Mouse (Mus musculus) embryo, embryonic 11.5 days (tissue): ENCODE measurements at regions not wholly inside any gene's neighbourhood (a gene's known extent, or its start where the extent isn't known, plus 50 kb on each side); places are given as distances from the start of the nearest gene placed in this dataset.
"Not testable (repeated sequence)": the region's sequence is repeated elsewhere in the genome, so short reads cannot be mapped to it uniquely, and the experiment has no call there.

ENCODE experiments used
- DNase-seq: peaks from one replicate; pipeline ENCODE4 v3.0.0-alpha.2; 2012; ENCODE audit warnings: low read depth, low spot score

- DNase-seq, result no peak
These were observed 263.0 kb upstream of the Nfia start for GRCm38 (mm10) chr4:97509576-97509975.

- DNase-seq, result no peak
These were observed 266.8 kb upstream of the Nfia start for GRCm38 (mm10) chr4:97505734-97506133.

GRCm38 (mm10) chr4:97491248-97491804 is 281.2 kb upstream of the Nfia start:
- no peak for DNase-seq

- DNase-seq, result no peak
These were observed 286.2 kb upstream of the Nfia start for GRCm38 (mm10) chr4:97486354-97486753.

- no peak for DNase-seq
These were observed 287.3 kb upstream of the Nfia start for GRCm38 (mm10) chr4:97485225-97485624.

GRCm38 (mm10) chr4:97482701-97483246 is 289.8 kb upstream of the Nfia start:
- no peak for DNase-seq

- DNase-seq, result no peak
These were observed 290.7 kb upstream of the Nfia start for GRCm38 (mm10) chr4:97481836-97482235.

GRCm38 (mm10) chr4:97476571-97477190 is 293.7 kb upstream of the Gm10192 start:
- peak; percentile 64 for DNase-seq

GRCm38 (mm10) chr4:97473492-97473891 is 290.5 kb upstream of the Gm10192 start:
- DNase-seq, result not testable (repeated sequence)

GRCm38 (mm10) chr4:97465932-97466666 is 283.1 kb upstream of the Gm10192 start:
- no peak for DNase-seq

- no peak for DNase-seq
These were observed 282.6 kb upstream of the Gm10192 start for GRCm38 (mm10) chr4:97465517-97465916.

GRCm38 (mm10) chr4:97461177-97461576 is 278.2 kb upstream of the Gm10192 start:
- no peak for DNase-seq

- no peak for DNase-seq
These were observed 256.5 kb upstream of the Gm10192 start for GRCm38 (mm10) chr4:97439288-97440029.

GRCm38 (mm10) chr4:97432681-97433080 is 249.7 kb upstream of the Gm10192 start:
- no peak for DNase-seq

GRCm38 (mm10) chr4:97432094-97432493 is 249.1 kb upstream of the Gm10192 start:
- DNase-seq, result no peak

GRCm38 (mm10) chr4:97431239-97431638 is 248.3 kb upstream of the Gm10192 start:
- no peak for DNase-seq

GRCm38 (mm10) chr4:97419845-97420244 is 236.9 kb upstream of the Gm10192 start:
- no peak for DNase-seq

- DNase-seq, result no peak
These were observed 235.7 kb upstream of the Gm10192 start for GRCm38 (mm10) chr4:97418616-97419015.

GRCm38 (mm10) chr4:97417943-97418342 is 235.0 kb upstream of the Gm10192 start:
- DNase-seq, result no peak

- DNase-seq, result no peak
These were observed 225.8 kb upstream of the Gm10192 start for GRCm38 (mm10) chr4:97408633-97409296.

- no peak for DNase-seq
These were observed 211.8 kb upstream of the Gm10192 start for GRCm38 (mm10) chr4:97394697-97395280.
